Mouse (Mus musculus): ENCODE data around the gene Mt1. TPM values are rescaled to one million over a fixed set of nuclear protein-coding genes. Genes with fewer than 3 reads are reported as not detected.

Gene Mt1
- polyA plus RNA-seq, 1 experiment from 2014 or later = 34.9 TPM

Other genes with a start within 250 kb of the Mt1 start
- gene Amfr, start 166.2 kb upstream of the Mt1 start, polyA plus RNA-seq (2014; fragmentation: Nextera tagmentation; extraction: Ambion mirVana) = 65.0 and 81.6 TPM in 2 replicates
- gene Nudt21, start 142.1 kb upstream of the Mt1 start, polyA plus RNA-seq (2014; fragmentation: Nextera tagmentation; extraction: Ambion mirVana) = 99.1 and 120 TPM in 2 replicates
- gene Ogfod1, start 141.9 kb upstream of the Mt1 start, polyA plus RNA-seq (2014; fragmentation: Nextera tagmentation; extraction: Ambion mirVana) = 11.9 and 16.3 TPM in 2 replicates
- 22.3 and 24.3 TPM in 2 replicates for gene Bbs2, start 80.2 kb upstream of the Mt1 start, polyA plus RNA-seq (2014; fragmentation: Nextera tagmentation; extraction: Ambion mirVana)
- gene Mt4, start 41.9 kb upstream of the Mt1 start, polyA plus RNA-seq (2014; fragmentation: Nextera tagmentation; extraction: Ambion mirVana) = not detected in 2 replicates
- gene Mt3, start 26.5 kb upstream of the Mt1 start, polyA plus RNA-seq (2014; fragmentation: Nextera tagmentation; extraction: Ambion mirVana) = 137 and 212 TPM in 2 replicates
- gene Mt2, start 6.4 kb upstream of the Mt1 start, polyA plus RNA-seq (2014; fragmentation: Nextera tagmentation; extraction: Ambion mirVana) = 7.9 and 9.3 TPM in 2 replicates
- 58.5 and 75.4 TPM in 2 replicates for gene Nup93, start 35.5 kb downstream of the Mt1 start, polyA plus RNA-seq (2014; fragmentation: Nextera tagmentation; extraction: Ambion mirVana)
- 0.07 TPM in 1 of 2 replicates, not detected in the other for gene Slc12a3, start 150.1 kb downstream of the Mt1 start, polyA plus RNA-seq (2014; fragmentation: Nextera tagmentation; extraction: Ambion mirVana)
- 60.9 and 72.2 TPM in 2 replicates for gene Herpud1, start 207.4 kb downstream of the Mt1 start, polyA plus RNA-seq (2014; fragmentation: Nextera tagmentation; extraction: Ambion mirVana)